Mouse (Mus musculus): ENCODE data around the gene Ankrd6.

DNA sequence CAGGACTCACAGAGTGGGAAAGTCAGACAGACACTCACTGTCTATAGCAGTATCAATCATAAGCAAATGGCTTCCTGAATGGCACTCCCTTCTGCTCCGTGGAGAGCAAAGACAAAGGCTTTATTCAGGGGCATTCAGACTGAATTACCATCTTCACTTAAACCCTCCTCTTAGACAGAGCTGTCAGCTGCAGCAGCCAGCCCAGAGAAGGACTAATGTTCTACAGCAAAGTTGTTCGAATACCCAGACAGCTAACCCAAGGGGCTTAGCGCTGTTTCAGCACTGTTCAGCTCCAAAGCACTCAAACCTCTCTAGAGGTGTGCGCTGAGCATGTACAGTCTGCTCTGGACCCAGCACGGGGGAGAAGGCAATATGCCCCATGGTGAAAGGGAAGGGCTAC lies 32.1 kb downstream of the Ankrd6 start:
- TF ChIP-seq POLR2A (IDR thresholded peaks at IDR 0.05; ENCODE audit: insufficient read depth, low read depth, low read length), result no peak
- TF ChIP-seq CTCF (IDR thresholded peaks at IDR 0.05), result no peak
